Mouse (Mus musculus) spleen, postnatal 14 days (tissue): ENCODE measurements at regions not wholly inside any gene's neighbourhood (a gene's known extent, or its start where the extent isn't known, plus 50 kb on each side); places are given as distances from the start of the nearest gene placed in this dataset.
"Not testable (repeated sequence)": the region's sequence is repeated elsewhere in the genome, so short reads cannot be mapped to it uniquely, and the experiment has no call there.

Experiments used
- DNase-seq, 2 experiments: peaks; one replicate each; pipeline ENCODE4 v3.0.0; 2021 to 2022; ENCODE audit warnings: low spot score in 2 of 2

- no peak for DNase-seq
Observed at GRCm38 (mm10) chr8:126877039-126877365, 68.6 kb downstream of the Tomm20 start.

GRCm38 (mm10) chr8:126876300-126877038 is 69.2 kb downstream of the Tomm20 start:
- DNase-seq = no peak

GRCm38 (mm10) chr8:126875491-126876155 is 70.0 kb downstream of the Tomm20 start:
- DNase-seq = no peak

GRCm38 (mm10) chr8:126874846-126875245 is 70.8 kb downstream of the Tomm20 start:
- no peak for DNase-seq

- DNase-seq = no peak
Observed at GRCm38 (mm10) chr8:126874126-126874730, 71.4 kb downstream of the Tomm20 start.

GRCm38 (mm10) chr8:126873306-126873705 is 72.3 kb downstream of the Tomm20 start:
- DNase-seq = no peak

GRCm38 (mm10) chr8:126872574-126872973 is 73.1 kb downstream of the Tomm20 start:
- no peak for DNase-seq

- no peak for DNase-seq
Observed at GRCm38 (mm10) chr8:126872133-126872532, 73.5 kb downstream of the Tomm20 start.

- DNase-seq = no peak
Observed at GRCm38 (mm10) chr8:126869464-126869850, 76.2 kb downstream of the Tomm20 start.

- no peak for DNase-seq
Observed at GRCm38 (mm10) chr8:126868831-126869463, 76.7 kb downstream of the Tomm20 start.

GRCm38 (mm10) chr8:126867121-126867988 is 78.3 kb downstream of the Tomm20 start:
- DNase-seq = no peak

GRCm38 (mm10) chr8:126864314-126864948 is 81.2 kb downstream of the Tomm20 start:
- no peak for DNase-seq

- DNase-seq = not testable (repeated sequence)
Observed at GRCm38 (mm10) chr8:126863661-126864060, 82.0 kb downstream of the Tomm20 start.

GRCm38 (mm10) chr8:126861754-126862153 is 83.9 kb downstream of the Tomm20 start:
- DNase-seq = no peak

- no peak for DNase-seq
Observed at GRCm38 (mm10) chr8:126860630-126861029, 85.0 kb downstream of the Tomm20 start.

- no peak for DNase-seq
Observed at GRCm38 (mm10) chr8:126859706-126860424, 85.8 kb downstream of the Tomm20 start.

GRCm38 (mm10) chr8:126857307-126858203 is 88.1 kb downstream of the Tomm20 start:
- DNase-seq = no peak

- no peak for DNase-seq
Observed at GRCm38 (mm10) chr8:126855914-126856313, 89.7 kb downstream of the Tomm20 start.

GRCm38 (mm10) chr8:126855056-126855609 is 90.5 kb downstream of the Tomm20 start:
- DNase-seq = no peak
